Mouse (Mus musculus) right cerebral cortex, postnatal 14 days (tissue): ENCODE data around the gene Tm4sf5.

Source experiments
- DNase-seq: peaks from one replicate; pipeline ENCODE4 v3.0.0; 2022

Gene Tm4sf5

DNA sequence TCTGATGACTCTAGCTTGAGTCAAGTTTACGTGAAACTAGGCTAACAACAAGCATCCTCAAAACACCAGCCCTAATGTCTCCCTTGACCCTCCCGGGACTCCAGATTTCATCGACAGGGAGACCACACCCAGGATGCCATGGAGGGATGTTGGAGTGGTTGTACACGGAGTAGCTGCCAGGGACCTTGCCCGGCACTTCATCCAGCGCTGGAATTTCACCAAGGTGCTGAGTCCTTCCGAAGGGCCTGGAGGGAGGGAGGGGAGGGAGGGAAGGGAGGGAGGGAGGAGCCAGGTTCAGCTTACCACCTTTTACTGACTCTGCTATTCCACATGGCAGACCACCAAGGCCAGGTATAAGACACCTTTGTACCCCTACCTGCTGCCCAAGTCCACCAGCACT is 48.9 kb downstream of the Tm4sf5 start:
- no peak for DNase-seq

DNA sequence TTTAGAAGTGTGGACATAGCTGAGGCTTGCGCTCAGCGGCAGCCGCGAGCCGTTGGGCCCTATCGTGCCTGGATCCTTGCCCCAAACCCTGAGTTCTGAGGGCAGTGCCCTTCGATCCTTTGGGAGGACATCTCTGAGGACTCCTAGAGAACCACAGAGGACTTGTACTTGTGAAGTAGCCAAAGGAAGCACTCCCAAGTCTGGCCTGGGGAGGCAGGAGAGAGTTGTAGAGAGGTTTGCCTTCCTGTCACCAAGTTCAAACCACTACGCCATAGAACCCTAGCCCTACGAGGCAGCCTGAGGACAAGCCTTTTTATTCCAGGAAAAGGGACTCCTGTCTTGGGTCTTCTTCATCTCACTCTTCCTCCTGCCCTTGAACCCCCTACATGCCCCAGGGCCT is 52.5 kb downstream of the Tm4sf5 start:
- DNase-seq, result no peak
